In the genomic region with DNA sequence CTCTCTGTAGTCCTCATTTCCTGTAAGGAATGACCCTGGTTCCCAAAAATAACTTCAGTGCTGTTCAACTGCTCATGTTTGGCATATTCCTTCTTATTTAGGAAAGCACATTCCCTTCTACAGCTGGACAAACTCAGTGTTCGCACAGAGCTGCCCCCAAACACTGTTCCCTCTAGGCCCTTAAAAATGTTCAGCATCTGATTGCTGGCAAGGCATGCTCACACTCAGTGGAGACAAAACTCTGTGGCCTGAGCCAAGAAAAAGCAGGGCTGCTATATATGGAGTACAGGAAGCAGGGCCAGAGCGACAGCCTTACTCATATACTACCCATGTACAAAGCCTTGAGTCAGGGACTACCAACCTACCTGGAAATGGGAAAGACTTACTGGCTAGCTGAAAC, we compare ENCODE assay signal across 8 mouse cellular contexts. TPM values are rescaled to one million over a fixed set of nuclear protein-coding genes. Genes with fewer than 3 reads are reported as not detected.
DNase-seq lines count a peak whose midpoint lies in the region; ATAC-seq and TF ChIP-seq lines count a peak whose summit lies in the region.

No protein-coding gene starts in this region.

- H3K4me3 ChIP-seq in spleen, adult 2 months (ENCODE audit: extremely low read depth, insufficient read depth, insufficient read length): no peak overlapping the region
- no peak overlapping the region for H3K4me3 ChIP-seq in heart, embryonic 14.5 days (ENCODE audit: control insufficient read depth in 1 of 2, insufficient read depth in 1 of 2, low read depth in 1 of 2, low read length in 2 of 2)
- no peak overlapping the region for H3K4me3 ChIP-seq in layer of hippocampus, adult 2 months
- no peak overlapping the region for H3K4me3 ChIP-seq in midbrain, postnatal 0 days (ENCODE audit: low read depth, low read length)

- H3K9ac ChIP-seq in heart, embryonic 14.5 days (ENCODE audit: low read length): 0 out of 2 replicates have a peak overlapping the region, but pooled peaks have one; percentile 14
- no peak overlapping the region for H3K9ac ChIP-seq in midbrain, postnatal 0 days (replicated peaks; ENCODE audit: low read length, poor library complexity, severe bottlenecking)

- DNase-seq in spleen, adult 2 months (ENCODE audit: low read depth in 1 of 2, low spot score in 2 of 2): no peak
- no peak for DNase-seq in spleen, postnatal 10 days (ENCODE audit: low spot score in 2 of 2)
- peak; percentile 39 to 73 for DNase-seq in left cerebral cortex, postnatal 14 days (ENCODE audit: low spot score in 2 of 2)
- peak; percentile 22 for DNase-seq in right cerebral cortex, postnatal 25 days
- no peak for DNase-seq in layer of hippocampus, adult 2 months (ENCODE audit: low spot score in 2 of 2)
- no peak for DNase-seq in cerebellum, adult 18-20 months
- no peak for DNase-seq in midbrain, postnatal 0 days (ENCODE audit: low spot score)

- H3K4me1 ChIP-seq in spleen, adult 2 months (ENCODE audit: control insufficient read depth, insufficient read depth, insufficient read length): no peaks in the 10 kb centered on the region
- H3K4me1 ChIP-seq in heart, embryonic 14.5 days (ENCODE audit: control insufficient read depth in 2 of 2, insufficient read depth in 2 of 2, low read length in 2 of 2): peaks cover 2 to 13% of the 10 kb centered on the region in 2 experiments; a peak in 3 of 4 replicates
- no peaks in the 10 kb centered on the region for H3K4me1 ChIP-seq in midbrain, postnatal 0 days (ENCODE audit: insufficient read depth, low read length)

- TF ChIP-seq CTCF in spleen, adult 2 months (IDR thresholded peaks at IDR 0.05; ENCODE audit: extremely low read depth, insufficient read depth, insufficient read length, insufficient replicate concordance): no peak
- no peak for TF ChIP-seq CTCF in layer of hippocampus, adult 2 months (conservative IDR thresholded peaks at IDR 0.05)
- TF ChIP-seq CTCF in midbrain, postnatal 0 days (IDR thresholded peaks at IDR 0.05): no peak

- 0 out of 2 replicates have a peak overlapping the region, but pooled peaks have one; percentile 1 for H3K4me2 ChIP-seq in heart, embryonic 14.5 days (ENCODE audit: low read length)
- no peak overlapping the region for H3K4me2 ChIP-seq in midbrain, postnatal 0 days (ENCODE audit: low read depth, low read length, poor library complexity, severe bottlenecking)

- H3K27me3 ChIP-seq in spleen, adult 2 months (ENCODE audit: control insufficient read depth, insufficient read depth, low read length): no peaks in the 10 kb centered on the region
- H3K27me3 ChIP-seq in heart, embryonic 14.5 days (ENCODE audit: control insufficient read depth, insufficient read depth, low read length): no peaks in the 10 kb centered on the region
- H3K27me3 ChIP-seq in midbrain, postnatal 0 days (ENCODE audit: insufficient read depth, low read length): no peaks in the 10 kb centered on the region

- WGBS in spleen, adult 2 months: 82% methylated on average over 2 of the region's 2 CpGs
- WGBS in heart, embryonic 14.5 days: 2% methylated on average over 2 of the region's 2 CpGs
- WGBS in midbrain, postnatal 0 days: 83% methylated on average over 2 of the region's 2 CpGs

- no peaks in the 10 kb centered on the region for H3K36me3 ChIP-seq in spleen, adult 2 months (ENCODE audit: control insufficient read depth, insufficient read depth, low read length)
- no peaks in the 10 kb centered on the region for H3K36me3 ChIP-seq in heart, embryonic 14.5 days (ENCODE audit: control insufficient read depth, insufficient read depth, low read length)
- no peaks in the 10 kb centered on the region for H3K36me3 ChIP-seq in midbrain, postnatal 0 days (ENCODE audit: insufficient read depth, low read length)

- ATAC-seq in heart, embryonic 14.5 days (ENCODE audit: insufficient number of reproducible peaks, insufficient read depth, low FRiP score, low read depth): peak; percentile 86
- ATAC-seq in midbrain, postnatal 0 days (ENCODE audit: low FRiP score): no peak

- H3K27ac ChIP-seq in spleen, adult 2 months (ENCODE audit: insufficient read depth, low read length): peak overlapping the region; percentile 44
- H3K27ac ChIP-seq in heart, embryonic 14.5 days (replicated peaks in 1 of 2; ENCODE audit: control insufficient read depth in 1 of 2, insufficient read depth in 1 of 2, low read depth in 2 of 2, low read length in 2 of 2): peak overlapping the region; percentile 77 to 86
- H3K27ac ChIP-seq in layer of hippocampus, adult 2 months: no peak overlapping the region
- H3K27ac ChIP-seq in midbrain, postnatal 0 days (ENCODE audit: low read depth, low read length): no peak overlapping the region

- intact Hi-C loops in left cerebral cortex, postnatal 14 days (cut with DNase I): no loop called here

- no peak for TF ChIP-seq POLR2A in spleen, adult 2 months (IDR thresholded peaks at IDR 0.05; ENCODE audit: low read depth, low read length)

- no peaks in the 10 kb centered on the region for H3K9me3 ChIP-seq in heart, embryonic 14.5 days (ENCODE audit: control insufficient read depth, low read length)
- H3K9me3 ChIP-seq in midbrain, postnatal 0 days (ENCODE audit: low read length): no peaks in the 10 kb centered on the region

RNA-seq across cellular contexts. Expression of gene Itgb1, which starts 5.5 kb away (rescaled TPM):
- polyA plus RNA-seq in spleen, adult 2 months (2012; rRNA removed): 16.4 and 18.8 TPM in 2 replicates
- polyA plus RNA-seq in heart, embryonic 14.5 days (2014; fragmentation: Nextera tagmentation; extraction: Ambion mirVana): 416 and 432 TPM in 2 replicates
- 10 to 100 TPM; 79.2 to 81.9 TPM for total RNA-seq in left cerebral cortex, postnatal 14 days (2021)
- 10 to 100 TPM; 36.4 to 36.8 TPM for total RNA-seq in layer of hippocampus, adult 2 months (2021)
- total RNA-seq in midbrain, postnatal 0 days (2014; rRNA removed): 56.1 and 71.8 TPM in 2 replicates
- 57.6 and 59.7 TPM in 2 replicates for polyA plus RNA-seq in midbrain, postnatal 0 days (2015; fragmentation: Nextera tagmentation; extraction: Ambion mirVana)

Comparison
In these comparisons a context has a peak if more than half of its experiments do, and no peak if none do; other contexts are left out.
1. DNase-seq: peak in left cerebral cortex, postnatal 14 days (2 of 2) and right cerebral cortex, postnatal 25 days (single experiment); none in spleen, adult 2 months (0 of 2), spleen, postnatal 10 days (0 of 2), layer of hippocampus, adult 2 months (0 of 2), cerebellum, adult 18-20 months (0 of 2) and midbrain, postnatal 0 days (single experiment).
2. H3K27ac ChIP-seq: peak in spleen, adult 2 months (single experiment) and heart, embryonic 14.5 days (2 of 2); none in layer of hippocampus, adult 2 months (single experiment) and midbrain, postnatal 0 days (single experiment).